Mouse (Mus musculus): ENCODE data around the gene Bcl2l2.

DNA sequence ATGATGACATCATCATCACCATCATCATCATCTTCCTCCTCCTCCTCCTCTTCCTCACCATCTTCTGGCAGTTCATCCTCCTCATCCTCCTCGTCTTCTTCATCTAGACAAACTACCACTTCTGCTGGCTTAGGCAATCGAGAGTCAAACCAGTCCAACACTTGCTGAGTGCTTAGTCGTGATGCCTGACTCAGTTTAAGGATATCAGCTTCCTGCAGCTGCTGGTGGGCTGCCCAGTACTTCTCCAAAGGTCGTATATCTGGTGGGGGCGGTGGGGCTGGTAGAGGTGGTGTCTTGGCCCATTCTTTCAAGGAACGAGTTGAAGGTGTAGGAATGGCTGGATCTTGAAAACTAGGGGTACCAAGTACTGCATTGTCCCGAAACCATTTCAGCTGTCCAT, 26.5 kb upstream of the Bcl2l2 start:
- no peak for TF ChIP-seq ZNF384 (IDR thresholded peaks at IDR 0.05; ENCODE audit: low read depth, low read length)
- no peak for TF ChIP-seq CHD2 (IDR thresholded peaks at IDR 0.05; ENCODE audit: low read length)
- no peak for TF ChIP-seq MYC (IDR thresholded peaks at IDR 0.05; ENCODE audit: low read depth, low read length)
- TF ChIP-seq POLR2A (IDR thresholded peaks at IDR 0.05; ENCODE audit: control insufficient read depth in 1 of 2, insufficient read depth in 1 of 2, low read depth in 1 of 2, low read length in 2 of 2, poor library complexity in 1 of 2) = no peak
- TF ChIP-seq CTCF (IDR thresholded peaks at IDR 0.05 in 2 of 3, conservative IDR thresholded peaks at IDR 0.05 in 1 of 3; ENCODE audit: control insufficient read depth in 1 of 3, insufficient read depth in 1 of 3, low read depth in 2 of 3, low read length in 3 of 3, poor library complexity in 1 of 3, severe bottlenecking in 1 of 3) = no peak
- TF ChIP-seq POLR2AphosphoS5 (IDR thresholded peaks at IDR 0.05; ENCODE audit: borderline replicate concordance, low read depth, low read length) = no peak
- TF ChIP-seq USF1 (IDR thresholded peaks at IDR 0.05; ENCODE audit: low read depth, low read length) = no peak
- TF ChIP-seq TCF12 (IDR thresholded peaks at IDR 0.05; ENCODE audit: low read depth, low read length) = 0 out of 2 replicates have a peak, but pooled peaks have one; percentile 20
